Mouse (Mus musculus) MEL (cell line): ENCODE results near the gene Tmbim6. TPM values are rescaled to one million over a fixed set of nuclear protein-coding genes. Genes with fewer than 3 reads are reported as not detected.

Experiments
- DNase-seq: peaks from one replicate; pipeline ENCODE4 v3.0.0; 2011; ENCODE audit warnings: low read depth, low spot score
- H3K27ac ChIP-seq: 2 replicates; pipeline ENCODE4 v1.5.1; 2012; ENCODE audit warnings: low read depth, mild to moderate bottlenecking, control low read depth, low read length, moderate library complexity; ENCODE audit not compliant: control insufficient read depth
- H3K27me3 ChIP-seq, 2 experiments: fragments of 150-350 bp in 1 of 2; sonication (generic) in 1 of 2; 2 replicates each; pipeline ENCODE4 v1.6.1; 2012; ENCODE audit warnings: low read length in 2 of 2, mild to moderate bottlenecking in 2 of 2, improper control_type of control experiment in 1 of 2, moderate library complexity in 1 of 2; ENCODE audit not compliant: insufficient read depth in 2 of 2, control insufficient read depth in 1 of 2
- H3K36me3 ChIP-seq, 2 experiments: 2 replicates each; pipeline ENCODE4 v1.6.1; 2012 to 2014; ENCODE audit warnings: low read length in 2 of 2, improper control_type of control experiment in 1 of 2, inconsistent platforms in 1 of 2, mild to moderate bottlenecking in 1 of 2; ENCODE audit not compliant: insufficient read depth in 2 of 2, control insufficient read depth in 1 of 2
- H3K4me1 ChIP-seq, 2 experiments: fragments of 150-350 bp in 1 of 2; sonication (generic) in 1 of 2; 2 replicates each; pipeline ENCODE4 v1.6.1; 2012; ENCODE audit warnings: low read length in 2 of 2, improper control_type of control experiment in 1 of 2, mild to moderate bottlenecking in 1 of 2; ENCODE audit not compliant: insufficient read depth in 2 of 2, control insufficient read depth in 1 of 2
- H3K4me3 ChIP-seq, 2 experiments: fragments of 150-350 bp in 1 of 2; sonication (generic) in 1 of 2; 2 replicates each; pipeline ENCODE4 v1.5.1; 2012; ENCODE audit warnings: low read depth in 2 of 2, low read length in 2 of 2, mild to moderate bottlenecking in 2 of 2, moderate library complexity in 2 of 2, control low read depth in 1 of 2, improper control_type of control experiment in 1 of 2; ENCODE audit not compliant: control insufficient read depth in 1 of 2, insufficient read depth in 1 of 2
- H3K79me2 ChIP-seq: 2 replicates; pipeline ENCODE4 v1.6.1; 2012; ENCODE audit warnings: mild to moderate bottlenecking, low read length, moderate library complexity; ENCODE audit not compliant: control insufficient read depth, poor library complexity, insufficient read depth
- H3K9ac ChIP-seq: 2 replicates; pipeline ENCODE4 v1.6.1; 2012; ENCODE audit warnings: low read depth, mild to moderate bottlenecking, control low read depth, low read length, moderate library complexity; ENCODE audit not compliant: control insufficient read depth, poor library complexity, severe bottlenecking
- H3K9me3 ChIP-seq: fragments of 150-350 bp; sonication (generic); replicated peaks from 2 replicates; pipeline ENCODE4 v1.6.1; 2012; ENCODE audit warnings: mild to moderate bottlenecking, low read length, improper control_type of control experiment, moderate library complexity; ENCODE audit not compliant: insufficient read depth
- BHLHE40 ChIP-seq: IDR thresholded peaks from 2 replicates; pipeline ENCODE4 v1.6.1; 2012; ENCODE audit warnings: low read depth, mild to moderate bottlenecking, inconsistent platforms, low read length, improper control_type of control experiment, borderline replicate concordance
- CHD2 ChIP-seq: IDR thresholded peaks from 2 replicates; pipeline ENCODE4 v1.6.1; 2011; ENCODE audit warnings: low read length, improper control_type of control experiment
- ETS1 ChIP-seq: IDR thresholded peaks from 2 replicates; pipeline ENCODE4 v1.6.1; 2012; ENCODE audit warnings: low read depth, mild to moderate bottlenecking, inconsistent platforms, low read length, improper control_type of control experiment, moderate library complexity
- GABPA ChIP-seq: IDR thresholded peaks from 2 replicates; pipeline ENCODE4 v1.6.1; 2012; ENCODE audit warnings: low read depth, mild to moderate bottlenecking, inconsistent platforms, low read length, improper control_type of control experiment, moderate library complexity
- HCFC1 ChIP-seq: IDR thresholded peaks from 2 replicates; pipeline ENCODE4 v1.6.1; 2012; ENCODE audit warnings: low read depth, mild to moderate bottlenecking, inconsistent platforms, low read length, improper control_type of control experiment, moderate library complexity
- JUND ChIP-seq: IDR thresholded peaks from 2 replicates; pipeline ENCODE4 v1.6.1; 2011; ENCODE audit warnings: low read depth, mild to moderate bottlenecking, improper control_type of control experiment, low read length
- MAX ChIP-seq: IDR thresholded peaks from 2 replicates; pipeline ENCODE4 v1.6.1; 2011; ENCODE audit warnings: low read length, improper control_type of control experiment
- MAZ ChIP-seq: IDR thresholded peaks from 2 replicates; pipeline ENCODE4 v1.6.1; 2012; ENCODE audit warnings: low read depth, mild to moderate bottlenecking, inconsistent platforms, low read length, improper control_type of control experiment
- MEF2A ChIP-seq: IDR thresholded peaks from 2 replicates; pipeline ENCODE4 v1.6.1; 2014; ENCODE audit warnings: low read depth, mild to moderate bottlenecking, inconsistent platforms, low read length, improper control_type of control experiment; ENCODE audit not compliant: poor library complexity, insufficient replicate concordance, severe bottlenecking; ENCODE audit errors: extremely low read depth
- MXI1 ChIP-seq: IDR thresholded peaks from 2 replicates; pipeline ENCODE4 v1.6.1; 2011; ENCODE audit warnings: mild to moderate bottlenecking, low read depth, low read length, improper control_type of control experiment
- MYB ChIP-seq: IDR thresholded peaks from 2 replicates; pipeline ENCODE4 v1.6.1; 2011; ENCODE audit warnings: mild to moderate bottlenecking, low read depth, low read length, improper control_type of control experiment
- NRF1 ChIP-seq: IDR thresholded peaks from 2 replicates; pipeline ENCODE4 v1.6.1; 2014; ENCODE audit warnings: low read depth, mild to moderate bottlenecking, inconsistent platforms, low read length, improper control_type of control experiment, moderate library complexity; ENCODE audit not compliant: poor library complexity, insufficient read depth, severe bottlenecking
- POLR2AphosphoS5 ChIP-seq: IDR thresholded peaks from 2 replicates; pipeline ENCODE4 v1.6.1; 2012; ENCODE audit warnings: low read depth, borderline replicate concordance, mild to moderate bottlenecking, inconsistent platforms, low read length, moderate library complexity, mixed read lengths
- SMC3 ChIP-seq: IDR thresholded peaks from 2 replicates; pipeline ENCODE4 v1.6.1; 2011; ENCODE audit warnings: low read depth, low read length, improper control_type of control experiment
- TAL1 ChIP-seq: IDR thresholded peaks from 2 replicates; pipeline ENCODE4 v1.6.1; 2012; ENCODE audit warnings: mild to moderate bottlenecking, inconsistent platforms, low read length, moderate library complexity, mixed read lengths
- TBP ChIP-seq: IDR thresholded peaks from 2 replicates; pipeline ENCODE4 v1.8.0; 2011; ENCODE audit warnings: low read depth, low read length, improper control_type of control experiment
- UBTF ChIP-seq: IDR thresholded peaks from 2 replicates; pipeline ENCODE4 v1.6.1; 2012; ENCODE audit warnings: low read depth, mild to moderate bottlenecking, inconsistent platforms, low read length, improper control_type of control experiment, moderate library complexity, borderline replicate concordance; ENCODE audit not compliant: insufficient read depth
- USF1 ChIP-seq: IDR thresholded peaks from 2 replicates; pipeline ENCODE4 v1.6.1; 2014; ENCODE audit warnings: low read depth, mild to moderate bottlenecking, inconsistent platforms, low read length, improper control_type of control experiment, moderate library complexity
- ZC3H11A ChIP-seq: IDR thresholded peaks from 2 replicates; pipeline ENCODE4 v1.6.1; 2012; ENCODE audit warnings: low read depth, mild to moderate bottlenecking, inconsistent platforms, low read length, improper control_type of control experiment
- ZKSCAN1 ChIP-seq: IDR thresholded peaks from 2 replicates; pipeline ENCODE4 v1.6.1; 2012; ENCODE audit warnings: low read depth, mild to moderate bottlenecking, inconsistent platforms, low read length, improper control_type of control experiment, moderate library complexity
- ZMIZ1 ChIP-seq: IDR thresholded peaks from 2 replicates; pipeline ENCODE4 v1.6.1; 2012; ENCODE audit warnings: low read depth, mild to moderate bottlenecking, inconsistent platforms, low read length, improper control_type of control experiment, moderate library complexity
- polyA plus RNA-seq, 2 experiments: library from polyadenylated mRNA; stranded (reverse) in 1 of 2; unstranded in 1 of 2; fragments of >175 nt in 1 of 2; fragments of >200 nt in 1 of 2; gene quantifications; 2 replicates each; pipeline versions ENCODE4 v1.2.1 to v1.2.4; 2012; ENCODE audit warnings: low replicate concordance in 2 of 2, low read depth in 1 of 2; ENCODE audit not compliant: insufficient read length in 2 of 2, insufficient read depth in 1 of 2, missing spikeins in 1 of 2
- total RNA-seq: library from RNA; depleted of rRNA; stranded (reverse); fragments of 300-350 nt; gene quantifications from 2 replicates; pipeline ENCODE4 v1.2.3, GENCODE M21; 2012

Tmbim6 gene
- total and polyA plus RNA-seq, 3 experiments, result 243 to 339 TPM; not detected in 1

DNA sequence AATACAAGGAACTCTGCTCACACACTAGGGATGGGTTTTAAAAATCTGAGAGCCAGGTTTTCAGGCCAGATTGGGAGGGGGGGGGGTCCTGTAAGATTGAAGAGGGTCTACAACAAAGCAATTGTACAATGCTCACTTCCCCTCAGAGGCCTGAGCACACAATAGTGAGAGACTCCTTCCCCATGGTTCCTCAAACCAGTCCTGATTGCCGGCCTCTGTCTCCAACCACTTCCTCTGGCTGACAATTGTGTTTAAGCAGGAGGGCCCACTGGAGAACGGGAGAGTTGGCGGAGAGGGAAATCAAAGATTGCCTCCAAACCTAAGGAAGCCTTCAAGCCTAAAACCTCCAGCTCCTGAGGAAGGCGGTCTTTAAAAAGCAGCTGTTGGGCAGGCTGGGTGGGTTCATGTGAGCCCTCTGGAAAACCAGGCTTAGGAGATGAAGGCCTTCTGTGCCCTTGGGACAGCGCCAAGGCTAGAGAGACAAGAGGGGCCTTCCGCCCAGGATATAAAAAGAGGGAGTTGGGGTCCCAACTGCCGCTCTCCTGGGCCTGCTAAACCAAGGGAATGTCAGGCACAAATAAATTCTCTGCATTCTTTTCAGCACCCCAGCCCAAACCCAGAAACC, 63.8 kb downstream of the Tmbim6 start:
- H3K9ac ChIP-seq, result peak overlapping the region; percentile 74
- peak overlapping the region; percentile 0; the same call in 1 of the 2 replicates for H3K27ac ChIP-seq
- peak; percentile 71 for DNase-seq
- peaks cover 5 to 12% of the 10 kb centered on the region in 2 experiments for H3K4me1 ChIP-seq
- H3K27me3 ChIP-seq, result no peaks in the 10 kb centered on the region
- H3K79me2 ChIP-seq, result peaks cover 6% of the 10 kb centered on the region; the same call in 1 of the 2 replicates
- H3K4me3 ChIP-seq, result peak overlapping the region; percentile 73 to 91
- TF ChIP-seq MYB (0 out of 2 replicates have a peak, but pooled peaks have one; percentile 8), BHLHE40 (no peak)
- TF ChIP-seq, all 39 proteins: peak for 1
- H3K9me3 ChIP-seq, result no peaks in the 10 kb centered on the region
- H3K36me3 ChIP-seq, result peaks cover 0 to 8% of the 10 kb centered on the region in 2 experiments; a peak in 2 of 4 replicates

DNA sequence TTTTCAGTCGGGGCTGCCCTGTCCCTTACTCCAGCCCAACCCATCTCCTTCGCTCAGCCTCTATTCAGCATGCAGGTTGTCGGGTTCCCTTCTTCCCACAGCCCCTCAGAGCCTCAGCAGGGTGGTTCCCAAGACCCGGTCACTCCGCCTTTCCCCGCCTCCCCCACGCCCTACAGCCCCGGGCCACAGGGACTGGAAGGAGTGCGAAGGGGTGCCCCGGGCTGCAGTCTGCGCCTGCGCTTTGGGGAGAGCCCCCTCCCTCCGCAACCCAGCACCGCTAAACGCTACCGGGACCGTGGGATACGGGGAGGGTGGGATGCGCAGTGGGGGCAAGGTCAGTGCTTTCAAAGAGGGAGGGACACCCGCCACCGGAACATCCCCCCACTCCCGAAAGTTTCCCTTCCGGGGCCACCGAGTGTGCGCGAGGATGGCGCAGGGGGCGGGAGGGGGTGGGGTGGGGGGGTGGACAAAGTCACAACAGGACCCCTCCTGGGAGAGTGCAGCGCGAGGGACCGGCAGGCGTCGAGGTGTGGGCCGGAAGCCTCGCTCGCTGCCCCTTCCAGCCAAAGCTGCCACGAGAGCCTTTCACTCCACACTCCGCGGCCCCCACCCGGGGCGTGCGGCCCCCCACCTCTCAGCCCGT, 64.4 kb downstream of the Tmbim6 start:
- TF ChIP-seq ZC3H11A, result no peak
- peak; percentile 77 for TF ChIP-seq HCFC1
- peak; percentile 71 for TF ChIP-seq NRF1
- no peak for TF ChIP-seq JUND
- TF ChIP-seq TBP, result no peak
- Histone ChIP-seq H3K9me3 (no peaks in the 10 kb centered on the region), H3K4me1 (peaks cover 5 to 10% of the 10 kb centered on the region in 2 experiments), H3K9ac (peak overlapping the region; percentile 74), H3K79me2 (peaks cover 6% of the 10 kb centered on the region; the same call in 1 of the 2 replicates), H3K4me3 (peak overlapping the region; percentile 73 to 91), H3K36me3 (peaks cover 0 to 7% of the 10 kb centered on the region in 2 experiments; a peak in 2 of 4 replicates), H3K27me3 (no peaks in the 10 kb centered on the region), H3K27ac (peak overlapping the region; percentile 0; the same call in 1 of the 2 replicates)
- DNase-seq, result peak; percentile 78

GRCm38 (mm10) chr15:99457606-99458401, 65.1 kb downstream of the Tmbim6 start, which contains the start of gene Nckap5l:
Gene Nckap5l (minus strand): TSS chr15:99457748.
- DNase-seq, result peak; percentile 99
- peak within 1 kb of the TSS; percentile 73 to 91 for H3K4me3 ChIP-seq
- TF ChIP-seq ZMIZ1 (no peak), SMC3 (no peak), ETS1 (peak; percentile 41), UBTF (no peak), TBP (peak; percentile 65), MAX (peak; percentile 89), CHD2 (peak; percentile 51), ZKSCAN1 (no peak), USF1 (no peak), MAZ (peak; percentile 62; the same call in 1 of the 2 replicates), GABPA (no peak), TAL1 (no peak), POLR2AphosphoS5 (no peak), MEF2A (no peak), MXI1 (peak; percentile 99)

More at GRCm38 (mm10) chr15:99457606-99458401, 65.1 kb downstream of the Tmbim6 start, which contains the start of gene Nckap5l:
- peaks cover 6% of the 10 kb centered on the region; the same call in 1 of the 2 replicates for H3K79me2 ChIP-seq
- H3K27ac ChIP-seq, result peak within 1 kb of the TSS; percentile 10
- H3K36me3 ChIP-seq, result peaks cover 0 to 7% of the 10 kb centered on the region in 2 experiments; a peak in 2 of 4 replicates
- peak within 1 kb of the TSS; percentile 74 for H3K9ac ChIP-seq
- H3K27me3 ChIP-seq, result no peaks in the 10 kb centered on the region
- H3K4me1 ChIP-seq, result peaks cover 5 to 10% of the 10 kb centered on the region in 2 experiments
- H3K9me3 ChIP-seq, result no peaks in the 10 kb centered on the region
